Mouse (Mus musculus): ENCODE data around the gene Rpl22.

DNA sequence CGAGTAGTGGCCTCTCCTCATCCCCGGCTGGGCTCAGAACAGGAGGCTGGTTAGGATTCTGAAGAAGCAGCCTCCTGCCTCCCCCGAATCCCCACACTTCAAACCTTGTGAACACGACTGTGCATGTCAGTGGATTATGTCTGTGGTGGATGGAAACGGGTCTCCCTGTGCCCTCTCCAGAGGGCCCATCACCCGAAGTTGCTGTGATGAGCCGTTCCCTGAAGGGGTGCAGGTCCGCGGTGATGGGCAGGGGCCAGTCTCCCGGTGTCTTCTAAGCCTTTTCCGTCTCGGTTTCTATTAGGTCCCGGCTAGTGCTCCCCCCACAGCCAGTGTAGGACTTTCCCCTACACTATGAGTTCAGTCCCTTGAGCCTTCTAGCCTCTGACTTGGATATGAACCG lies 26.7 kb upstream of the Rpl22 start:
- TF ChIP-seq CTCF (IDR thresholded peaks at IDR 0.05; ENCODE audit: extremely low read depth, insufficient read length, insufficient replicate concordance, low read depth, low read length) (no peak), POLR2A (IDR thresholded peaks at IDR 0.05; ENCODE audit: low read depth, low read length) (no peak)

All from small intestine, adult 2 months (tissue).